Mouse (Mus musculus) urinary bladder, postnatal 14 days (tissue): ENCODE results near the gene C77080.

Experiments used
- DNase-seq: peaks from one replicate; pipeline ENCODE4 v3.0.0; 2021; ENCODE audit warnings: low spot score

C77080 gene

DNA sequence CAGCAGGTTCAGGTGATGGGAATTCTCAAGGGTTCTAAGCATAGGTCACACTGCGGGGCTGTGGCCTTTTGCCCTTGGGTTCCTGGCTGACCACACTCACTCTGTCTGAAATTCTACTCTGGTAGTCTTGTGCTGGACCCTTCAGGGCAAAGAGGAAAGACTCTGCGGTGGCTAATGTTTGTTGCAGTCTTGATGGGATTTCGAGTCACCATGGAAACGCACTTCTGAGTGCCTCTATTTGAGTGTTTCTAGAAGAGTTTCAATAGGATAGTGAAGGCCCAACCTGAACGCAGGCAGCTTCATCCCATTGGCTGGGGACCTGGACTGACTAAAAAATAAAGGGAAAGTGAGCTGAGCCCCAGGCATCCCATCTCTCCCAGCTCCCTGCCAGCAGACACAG lies 5.6 kb upstream of the C77080 start:
- DNase-seq = no peak

DNA sequence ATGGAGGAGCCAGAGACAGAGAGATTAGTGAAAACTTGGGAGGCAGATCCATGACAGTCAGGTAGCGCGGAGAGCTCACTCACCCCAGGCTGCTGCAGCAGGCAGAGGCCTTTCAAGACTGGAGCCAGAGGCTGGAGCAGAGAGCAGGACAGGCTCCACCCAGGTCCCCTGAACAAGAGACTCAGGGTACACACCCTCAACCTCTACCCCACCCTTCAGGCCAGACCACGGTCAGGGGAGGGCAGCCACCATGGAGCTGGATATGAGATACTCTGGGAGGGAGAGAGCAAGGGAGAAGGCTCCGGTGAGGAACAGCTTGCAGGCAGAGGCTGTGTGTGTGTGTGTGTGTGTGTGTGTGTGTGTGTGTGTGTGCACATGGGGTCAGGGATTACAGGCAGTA lies 5.0 kb upstream of the C77080 start:
- DNase-seq = no peak

DNA sequence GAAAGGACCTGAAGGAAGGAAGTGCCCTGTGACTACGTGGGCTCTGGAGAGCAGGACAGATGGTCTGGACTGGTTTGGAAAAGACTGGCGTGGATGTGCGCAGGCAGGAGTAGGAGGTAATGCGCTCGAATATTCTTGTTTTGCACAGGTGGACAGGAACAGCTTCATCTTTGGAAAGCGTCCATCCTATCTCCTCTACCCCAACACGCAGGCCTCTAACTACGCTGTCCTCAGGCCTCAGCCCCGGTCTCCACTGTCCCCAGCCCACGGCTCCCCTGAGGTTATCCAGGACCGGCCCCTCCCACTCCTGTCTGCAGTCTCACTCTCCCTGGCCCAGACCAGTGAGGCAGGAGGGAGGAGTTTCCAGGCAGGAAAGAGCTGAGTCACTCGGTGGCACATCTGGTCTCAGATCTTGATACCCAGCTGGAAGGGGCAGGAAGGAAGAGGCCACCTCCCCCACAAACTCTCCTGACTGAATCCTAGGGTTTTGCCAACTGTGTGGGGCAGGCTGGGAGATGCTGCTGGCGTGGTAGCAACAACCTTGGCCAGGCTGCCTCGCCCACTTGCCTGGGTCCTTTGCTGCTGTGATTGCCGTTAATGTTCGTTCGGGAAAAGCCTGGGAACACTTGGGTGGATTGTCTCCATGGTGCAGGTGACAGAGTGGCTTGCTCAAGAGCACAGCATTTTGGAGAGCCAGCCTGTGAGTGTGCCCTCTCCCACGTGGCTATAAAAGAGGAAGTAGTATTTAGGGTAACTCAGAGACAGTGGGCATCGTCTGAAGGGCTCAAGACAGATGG lies 2.2 kb upstream of the C77080 start:
- peak; percentile 74 for DNase-seq

DNA sequence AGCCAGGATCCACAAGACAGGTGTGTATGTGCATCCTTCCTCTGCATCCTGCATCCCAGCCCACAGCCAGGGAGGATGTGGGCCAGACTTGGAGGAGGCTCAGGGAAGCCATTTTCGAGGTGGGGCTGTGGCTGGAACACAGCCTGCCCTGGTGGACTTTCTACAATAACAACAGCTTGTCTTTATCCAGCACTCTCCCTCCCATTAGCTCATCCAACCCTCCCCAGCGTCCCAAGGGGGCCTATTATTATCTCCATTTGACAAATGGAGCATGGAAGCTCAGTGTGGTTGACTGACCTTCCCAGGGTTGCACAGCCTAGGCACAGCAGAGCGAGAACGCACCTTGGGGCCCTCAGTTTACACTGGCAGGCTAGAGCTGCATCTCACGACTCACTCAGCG lies 526 bp downstream of the C77080 start:
- DNase-seq = no peak

DNA sequence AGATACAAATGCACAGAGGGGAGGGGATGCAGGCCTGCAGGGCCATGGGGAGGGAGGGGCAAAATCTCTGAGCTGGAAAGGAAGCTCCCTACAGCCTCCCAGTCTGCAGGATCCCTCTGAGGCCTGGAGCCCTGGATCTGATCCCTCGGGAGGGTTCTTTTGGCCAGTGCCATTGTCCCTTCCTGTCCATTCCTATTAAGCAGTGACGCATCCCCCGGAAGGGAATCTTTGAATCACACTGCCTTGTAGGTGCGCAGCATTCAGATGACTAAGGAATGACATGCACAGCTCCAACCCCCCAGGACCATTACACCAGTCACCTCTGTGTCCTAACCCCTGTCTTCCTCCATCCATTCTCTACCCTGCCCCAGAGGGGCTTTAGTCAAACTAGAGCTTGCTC lies 2.1 kb downstream of the C77080 start:
- no peak for DNase-seq

DNA sequence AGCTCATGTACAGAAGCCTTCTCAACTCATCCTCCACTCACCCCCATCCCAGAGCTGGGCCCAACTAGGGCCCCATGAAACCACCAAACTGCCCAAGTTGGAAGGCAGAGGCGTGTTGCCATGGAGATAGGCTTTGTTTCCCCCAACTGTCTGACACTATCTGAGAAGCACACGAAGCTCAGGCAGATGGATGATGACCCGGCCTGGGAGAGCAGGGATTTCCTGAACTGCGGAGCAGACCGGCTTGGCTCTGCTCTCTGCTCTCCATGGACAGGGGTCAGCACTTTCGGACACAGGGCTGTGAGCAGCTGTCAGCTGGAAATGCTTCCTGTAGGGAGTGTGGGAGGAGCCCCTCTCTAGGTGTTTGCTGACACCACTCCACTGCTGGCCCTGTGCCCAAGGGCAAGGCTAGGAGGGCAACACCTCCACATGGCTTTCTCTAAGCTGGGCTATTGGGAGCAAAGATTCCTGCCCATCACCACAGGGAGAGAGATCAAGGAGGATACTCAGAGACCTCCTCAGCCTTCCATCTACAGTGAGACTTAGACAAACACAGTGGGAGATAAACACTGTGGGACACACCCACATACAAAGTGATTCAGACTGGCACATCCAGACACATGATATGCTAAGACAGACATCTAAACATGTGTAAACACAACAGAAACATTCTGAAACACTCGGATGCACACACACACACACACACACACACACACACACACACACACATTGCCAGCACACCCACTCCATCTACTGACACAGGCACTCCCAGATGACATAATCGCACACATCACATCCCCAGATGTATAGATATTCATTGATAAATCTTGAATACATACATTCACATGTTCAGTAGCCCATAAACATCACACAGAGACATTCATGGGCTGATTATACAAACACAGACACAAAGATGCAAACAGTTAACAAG lies 4.5 kb downstream of the C77080 start:
- no peak for DNase-seq

DNA sequence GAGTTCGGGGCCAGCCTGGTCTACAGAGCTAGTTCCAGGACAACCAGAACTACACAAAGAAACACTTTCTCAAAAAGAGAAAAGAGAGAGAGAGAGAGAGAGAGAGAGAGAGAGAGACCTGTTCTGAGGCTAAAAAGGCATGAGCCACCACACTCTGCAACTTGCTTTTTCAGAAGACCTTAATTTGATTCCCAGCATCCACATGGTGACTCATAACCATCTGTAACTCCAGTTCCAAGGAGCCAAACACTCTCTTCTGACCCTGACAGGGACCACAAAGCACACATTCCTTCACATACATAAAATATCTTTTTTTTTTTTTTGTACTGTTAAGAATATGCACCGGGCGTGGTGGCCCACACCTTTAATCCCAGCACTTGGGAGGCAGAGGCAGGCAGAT lies 6.6 kb downstream of the C77080 start:
- DNase-seq = no peak

DNA sequence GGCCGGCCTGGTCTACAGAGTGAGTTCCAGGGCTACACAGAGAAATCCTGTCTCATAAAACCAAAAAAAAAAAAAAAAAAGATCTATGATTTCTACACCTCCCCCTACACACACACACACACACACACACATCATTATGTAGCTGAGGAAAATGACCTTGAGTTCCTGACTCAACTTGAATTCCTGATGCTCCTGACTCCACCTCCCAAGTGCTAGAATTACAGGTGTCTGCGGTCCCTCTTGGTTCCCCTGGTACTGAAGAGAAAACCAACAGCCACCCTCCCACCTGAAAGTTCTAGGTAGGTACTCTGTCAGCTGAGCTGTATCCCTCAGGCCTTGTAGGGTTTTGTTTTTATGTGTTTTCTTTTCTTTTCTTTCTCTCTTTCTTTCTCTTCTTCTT lies 8.7 kb downstream of the C77080 start:
- no peak for DNase-seq

DNA sequence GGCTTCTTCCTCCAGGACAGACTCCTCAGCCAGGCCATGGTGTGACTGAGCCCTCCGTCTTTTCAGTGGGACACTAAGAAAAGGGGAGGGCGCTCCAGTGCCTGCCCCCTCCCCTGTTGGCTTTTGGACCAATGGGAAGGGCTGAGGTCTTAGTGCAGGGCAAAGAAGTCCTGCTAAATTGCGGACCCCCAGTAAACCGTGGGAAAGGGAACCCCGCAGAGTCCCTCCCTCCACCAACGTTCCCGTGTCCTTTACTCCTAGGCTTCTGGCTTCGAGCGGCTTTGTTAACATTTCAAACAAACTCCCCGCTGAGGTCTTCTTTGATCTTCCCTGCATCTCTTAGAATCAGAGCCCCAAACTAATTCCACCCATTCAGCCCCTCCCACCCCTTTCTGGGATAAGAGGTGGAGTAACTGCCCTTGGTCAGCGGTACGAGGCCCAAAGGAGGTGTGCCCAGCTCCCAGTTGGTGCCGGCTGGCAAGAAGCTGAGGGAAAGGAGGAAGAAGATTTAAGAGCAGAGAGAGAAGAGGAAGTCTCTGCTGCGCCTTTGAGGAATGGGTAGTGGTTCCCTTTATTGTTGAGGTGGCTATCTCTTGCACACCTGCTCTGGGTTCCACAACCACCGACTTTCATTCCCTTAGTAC lies 9.6 kb downstream of the C77080 start:
- no peak for DNase-seq

DNA sequence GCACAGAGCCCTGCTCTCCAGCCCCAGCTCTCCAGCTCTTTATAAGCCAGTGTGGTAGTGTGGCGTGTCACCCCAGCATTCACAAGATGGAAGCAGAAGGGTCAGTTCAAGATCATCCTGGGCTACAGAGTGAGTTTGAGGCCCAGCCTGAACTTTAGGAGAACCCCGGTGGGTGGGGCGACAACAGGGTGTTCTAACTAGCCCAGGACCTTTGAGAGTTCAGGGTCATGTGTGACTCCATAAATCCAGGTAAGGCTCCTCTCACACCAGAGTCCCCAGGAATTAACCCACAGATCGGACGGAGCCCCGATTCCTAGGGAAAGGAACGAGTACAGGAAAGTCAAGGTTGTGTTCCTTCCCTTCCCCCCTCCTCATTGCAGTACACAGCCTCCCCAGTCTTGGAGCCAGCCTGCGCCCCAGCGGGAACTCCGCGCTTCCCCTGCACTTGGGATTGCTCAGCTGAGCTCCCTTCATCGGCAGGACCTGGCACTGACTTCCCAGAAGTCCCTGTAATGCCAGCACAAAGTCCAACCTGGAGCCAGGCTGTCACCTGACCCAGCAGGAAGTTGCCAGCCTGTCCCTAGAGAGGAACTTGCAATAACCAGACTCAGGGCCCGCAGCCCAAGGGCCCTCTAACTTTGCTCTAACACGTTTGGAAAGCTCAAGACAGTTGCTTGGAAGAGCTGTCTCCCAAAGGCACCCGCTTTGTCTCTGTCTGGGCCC lies 10.3 kb downstream of the C77080 start:
- peak; percentile 43 for DNase-seq

GRCm38 (mm10) chr4:129249288-129249687 lies 11.9 kb downstream of the C77080 start:
- DNase-seq = no peak

- peak; percentile 48 for DNase-seq
Measured at GRCm38 (mm10) chr4:129248243-129248767, 12.9 kb downstream of the C77080 start.

GRCm38 (mm10) chr4:129247381-129248242 lies 13.6 kb downstream of the C77080 start:
- DNase-seq = no peak

DNA sequence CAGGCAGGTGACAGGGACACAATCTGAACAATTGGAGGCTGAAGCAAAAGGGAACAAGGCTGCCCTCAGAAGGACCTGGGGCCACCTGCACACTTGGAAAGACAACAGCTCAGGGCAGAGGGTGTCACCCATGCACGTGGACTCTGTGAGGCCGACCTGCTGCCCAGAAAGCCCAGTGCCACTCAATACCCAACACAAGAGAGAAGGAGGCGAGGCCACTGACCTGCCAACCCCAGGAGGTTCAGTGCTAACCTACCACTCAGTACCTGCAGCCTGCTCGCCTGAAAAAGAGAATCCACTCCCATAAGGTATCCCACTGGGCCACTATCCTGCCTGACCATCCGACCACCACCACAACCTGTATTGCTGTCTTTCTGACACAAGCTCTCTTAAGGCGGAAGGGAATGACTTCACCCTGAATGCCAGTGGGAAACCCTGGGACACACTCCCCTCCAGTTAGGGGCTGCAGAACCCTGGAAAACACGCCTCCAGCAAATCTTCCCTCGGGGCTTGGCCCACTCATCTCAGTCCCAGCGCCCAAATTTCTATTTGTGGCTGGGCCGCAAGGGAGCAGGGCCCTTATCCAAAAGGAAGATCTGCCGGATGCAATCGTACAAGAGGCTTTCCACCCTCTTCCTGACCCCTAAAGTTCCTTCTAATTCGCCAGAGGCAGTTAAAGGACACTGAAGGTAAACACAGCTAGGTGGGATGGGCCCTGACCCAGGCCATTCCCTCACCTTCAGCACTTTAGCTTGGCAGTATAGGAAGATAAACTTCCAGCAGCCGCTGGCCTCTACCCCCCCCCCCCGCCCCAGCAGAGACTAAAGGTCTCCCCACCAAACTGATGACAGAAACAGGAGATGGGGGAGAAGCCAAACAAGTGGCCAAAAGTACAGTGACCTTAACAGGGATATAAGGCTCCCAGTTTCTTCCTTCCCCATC lies 14.6 kb downstream of the C77080 start:
- DNase-seq = no peak

GRCm38 (mm10) chr4:129244802-129245201 lies 16.4 kb downstream of the C77080 start:
- DNase-seq = no peak

GRCm38 (mm10) chr4:129242761-129243160 lies 18.4 kb downstream of the C77080 start:
- no peak for DNase-seq

GRCm38 (mm10) chr4:129242327-129242726 lies 18.9 kb downstream of the C77080 start:
- DNase-seq = no peak

- DNase-seq = no peak
Measured at GRCm38 (mm10) chr4:129241898-129242297, 19.3 kb downstream of the C77080 start.

DNA sequence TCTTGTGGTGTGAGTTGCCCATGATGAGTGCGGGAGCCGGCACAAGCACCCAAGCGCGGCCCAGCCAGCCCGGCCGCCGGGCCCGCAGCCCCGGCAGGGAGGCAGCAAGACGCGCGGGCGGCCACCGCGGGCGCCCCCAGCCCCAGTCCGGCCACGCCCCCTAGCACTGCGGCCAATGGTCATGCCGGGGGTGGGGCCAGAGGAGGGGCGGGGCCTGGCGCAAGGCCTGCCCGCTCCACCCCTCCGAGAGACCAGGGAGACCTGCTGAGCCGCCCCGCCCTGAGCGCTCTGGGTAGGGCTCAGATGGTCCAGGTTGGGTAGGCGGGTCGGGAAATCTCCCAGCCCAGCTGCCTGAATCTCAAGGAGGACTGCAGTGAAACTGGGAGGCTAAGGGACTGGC lies 22.1 kb downstream of the C77080 start:
- DNase-seq = peak; percentile 86

GRCm38 (mm10) chr4:129238579-129239016 lies 22.6 kb downstream of the C77080 start:
- no peak for DNase-seq
